Mouse (Mus musculus) thymus, postnatal 10 days (tissue): ENCODE data around the gene Zc3h18.

Experiments used
- DNase-seq, 2 experiments: peaks; one replicate each; pipeline ENCODE4 v3.0.0; 2021; ENCODE audit warnings: low spot score in 2 of 2

The Zc3h18 gene

DNA sequence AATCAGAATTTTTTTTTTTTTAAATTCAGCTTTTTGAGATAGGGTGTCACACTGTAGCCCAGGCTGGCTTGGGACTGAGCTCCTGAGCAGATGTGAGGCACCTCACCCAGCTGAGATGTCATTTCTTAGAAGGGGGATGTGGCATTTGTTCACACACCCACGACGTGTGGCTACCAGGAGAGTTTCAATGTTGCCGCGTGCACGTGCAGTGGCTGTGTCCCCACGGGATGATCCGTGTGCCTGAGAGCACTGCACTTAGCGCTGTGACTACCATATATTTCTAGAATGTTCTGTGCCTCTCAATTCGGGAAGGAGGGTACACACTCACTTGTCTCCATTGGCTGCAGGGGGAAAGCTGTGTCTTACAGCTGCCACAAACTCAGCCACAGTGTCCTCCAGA, 59.7 kb downstream of the Zc3h18 start:
- DNase-seq, result no peak

DNA sequence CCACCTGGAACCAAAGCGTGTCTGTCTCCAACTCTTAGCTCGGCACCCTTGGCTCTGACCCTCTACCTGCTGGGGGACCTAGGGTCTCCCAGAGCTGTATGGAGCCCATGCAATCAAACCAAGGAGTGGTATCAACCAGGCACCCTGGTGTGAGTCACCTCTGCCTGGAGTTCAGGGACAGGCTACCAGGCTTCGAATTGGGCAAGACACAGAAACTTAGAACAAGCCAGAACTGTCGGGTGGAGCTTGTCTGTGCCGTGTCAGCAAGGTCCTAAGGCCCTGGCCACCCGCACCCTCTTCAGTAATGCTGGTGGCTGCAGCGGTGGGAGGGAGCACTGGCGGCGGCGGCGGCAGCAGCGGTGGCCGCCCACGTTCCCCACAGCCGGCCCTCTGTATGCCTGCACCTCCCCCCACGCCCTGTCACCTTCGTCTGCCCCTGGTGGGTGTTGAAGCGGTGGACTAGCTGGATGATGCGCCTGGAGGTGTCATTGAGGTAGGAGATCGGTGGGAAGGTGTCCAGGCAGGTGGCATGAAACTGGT, 60.2 kb downstream of the Zc3h18 start:
- DNase-seq, result no peak

DNA sequence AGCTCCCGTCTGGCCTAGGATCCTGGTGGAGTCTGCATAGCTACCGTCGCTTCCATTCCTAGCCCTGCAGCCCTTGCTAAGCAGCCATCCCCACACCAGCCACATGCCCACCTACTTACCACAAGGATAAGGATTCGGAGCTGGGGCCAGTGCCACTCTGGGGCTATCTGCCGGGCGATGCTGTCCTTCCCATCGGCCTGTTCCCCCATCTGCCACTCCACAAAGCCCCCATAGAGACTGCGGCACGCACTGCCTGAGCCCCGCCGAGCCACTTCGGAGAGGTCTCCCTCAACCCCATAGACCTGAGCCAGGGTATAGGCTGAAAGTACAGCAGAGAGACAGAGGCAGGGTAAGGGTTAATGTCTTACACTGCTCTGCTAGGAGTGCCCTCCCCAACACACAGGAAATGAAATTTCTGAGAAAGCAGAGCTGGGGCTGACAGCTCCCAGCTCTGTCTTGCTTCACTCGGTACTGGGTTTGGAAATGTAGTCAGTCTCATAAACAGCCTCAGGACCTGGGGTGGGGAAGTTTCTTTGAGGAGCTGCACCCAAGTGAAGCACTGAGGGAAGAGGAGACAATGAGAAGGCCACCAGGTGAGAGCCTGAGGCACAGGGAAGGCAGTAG, 61.4 kb downstream of the Zc3h18 start:
- peak in 1 of 2 experiments; percentile 35 for DNase-seq

DNA sequence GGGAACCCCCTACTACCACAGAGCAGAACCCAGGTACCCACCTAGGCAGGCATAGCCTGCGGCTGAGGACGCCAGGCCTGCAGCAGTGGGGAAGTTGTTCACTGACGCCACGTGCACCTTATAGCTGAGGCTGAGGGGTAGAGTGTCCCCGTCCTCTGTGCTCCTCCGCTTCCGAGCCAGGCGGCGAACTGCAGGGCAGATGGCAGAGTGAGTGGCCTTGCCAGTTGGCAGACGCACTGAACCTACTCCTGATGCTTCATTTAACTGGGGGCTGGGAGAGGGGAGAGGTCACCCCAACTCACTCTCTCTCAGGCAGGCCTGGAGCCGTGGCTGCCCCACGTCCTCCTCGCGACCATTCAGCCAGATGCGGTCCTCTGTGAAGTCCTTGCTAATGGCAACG, 62.9 kb downstream of the Zc3h18 start:
- DNase-seq, result no peak

GRCm38 (mm10) chr8:122441326-122441725, 64.9 kb downstream of the Zc3h18 start:
- DNase-seq, result no peak

DNA sequence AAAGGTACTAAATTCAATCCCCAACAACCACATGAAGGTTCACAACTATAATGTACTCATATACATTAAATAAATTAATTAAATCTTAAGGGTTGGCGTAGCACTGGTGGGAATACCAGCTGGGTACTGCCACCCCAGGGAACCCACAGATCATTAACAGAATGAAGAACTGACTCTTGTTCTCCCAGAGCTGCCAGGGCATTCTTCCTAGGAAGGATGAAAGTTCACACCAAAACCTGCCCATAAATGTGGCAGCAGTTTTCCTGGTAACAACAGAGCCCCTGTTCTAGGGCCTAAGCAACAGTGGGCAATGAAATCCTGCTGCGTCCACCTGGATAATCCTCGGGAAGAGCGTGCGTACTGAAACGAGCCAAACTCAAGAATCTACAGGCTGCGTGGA, 65.9 kb downstream of the Zc3h18 start:
- DNase-seq, result no peak

DNA sequence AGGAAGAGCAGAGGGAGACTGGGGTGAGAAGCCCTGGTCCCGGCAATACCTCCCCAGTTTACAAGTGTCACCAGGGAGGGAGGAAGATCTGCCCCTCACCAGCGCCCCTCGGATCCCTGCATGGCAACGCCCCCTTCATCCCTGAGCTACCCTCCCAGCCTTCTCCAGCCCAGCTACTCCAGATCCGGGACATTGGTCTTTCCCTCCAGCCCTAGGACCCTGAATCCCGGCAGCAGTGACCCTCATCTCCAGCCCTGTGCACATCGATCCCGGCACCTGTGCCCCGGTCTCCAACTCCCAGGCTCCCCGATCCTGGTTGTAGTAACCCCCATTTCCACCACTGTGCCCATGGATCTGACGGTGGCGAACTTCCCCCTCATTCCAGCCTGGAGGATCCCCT, 66.4 kb downstream of the Zc3h18 start:
- DNase-seq, result no peak

- peak; percentile 98 for DNase-seq
Measured at GRCm38 (mm10) chr8:122443262-122444006, 67.0 kb downstream of the Zc3h18 start, which contains the start of gene Mvd. Mvd (minus strand) TSS chr8:122443422.

GRCm38 (mm10) chr8:122444058-122444748, 67.8 kb downstream of the Zc3h18 start:
- DNase-seq, result no peak

GRCm38 (mm10) chr8:122445203-122445602, 68.8 kb downstream of the Zc3h18 start:
- no peak for DNase-seq

- no peak for DNase-seq
Measured at GRCm38 (mm10) chr8:122451161-122451703, 74.8 kb downstream of the Zc3h18 start.

DNA sequence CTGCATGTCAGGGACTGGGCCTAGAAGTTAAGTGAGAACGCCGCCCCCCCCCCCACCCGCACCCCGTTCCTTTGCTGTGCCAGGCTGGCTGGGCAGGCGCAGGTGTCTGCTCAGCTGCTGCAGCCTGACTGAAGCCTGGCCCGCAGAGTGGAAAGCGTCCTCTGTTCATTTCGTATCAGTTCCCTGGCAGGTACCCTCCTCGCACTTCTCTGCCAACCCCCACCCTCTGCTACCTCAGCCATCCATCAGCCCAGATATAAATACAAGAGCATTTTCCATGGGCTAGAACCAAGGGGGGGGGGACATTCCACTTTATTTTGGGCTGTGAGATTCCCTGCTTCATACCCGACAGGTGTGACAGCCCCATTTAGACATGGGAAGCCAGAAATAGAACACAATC, 75.7 kb downstream of the Zc3h18 start:
- no peak for DNase-seq

- no peak for DNase-seq
Measured at GRCm38 (mm10) chr8:122454409-122454808, 78.0 kb downstream of the Zc3h18 start.

DNA sequence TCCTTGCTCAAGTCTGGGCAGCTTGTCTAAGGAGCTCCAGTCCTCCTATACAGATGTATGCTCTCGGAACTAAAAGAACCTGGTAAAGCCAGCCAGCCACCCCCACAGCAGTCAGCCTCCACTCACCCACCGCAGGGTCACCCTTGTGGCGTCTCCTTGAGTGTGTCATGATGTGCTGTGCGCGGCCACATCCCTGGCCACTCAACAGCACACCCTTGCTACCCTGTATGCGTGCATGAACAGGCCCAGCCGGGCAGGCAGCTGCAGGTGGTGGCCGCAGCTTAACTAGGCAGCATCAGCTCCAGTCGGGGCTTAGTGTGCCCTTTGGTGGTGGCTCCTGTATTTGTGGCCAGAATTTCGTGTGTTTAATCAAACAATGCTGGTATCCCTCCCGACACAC, 80.8 kb downstream of the Zc3h18 start:
- DNase-seq, result no peak

- peak; percentile 69 to 88 for DNase-seq
Measured at GRCm38 (mm10) chr8:122459218-122459900, 83.0 kb downstream of the Zc3h18 start.

GRCm38 (mm10) chr8:122459990-122460389, 83.6 kb downstream of the Zc3h18 start:
- DNase-seq, result no peak

DNA sequence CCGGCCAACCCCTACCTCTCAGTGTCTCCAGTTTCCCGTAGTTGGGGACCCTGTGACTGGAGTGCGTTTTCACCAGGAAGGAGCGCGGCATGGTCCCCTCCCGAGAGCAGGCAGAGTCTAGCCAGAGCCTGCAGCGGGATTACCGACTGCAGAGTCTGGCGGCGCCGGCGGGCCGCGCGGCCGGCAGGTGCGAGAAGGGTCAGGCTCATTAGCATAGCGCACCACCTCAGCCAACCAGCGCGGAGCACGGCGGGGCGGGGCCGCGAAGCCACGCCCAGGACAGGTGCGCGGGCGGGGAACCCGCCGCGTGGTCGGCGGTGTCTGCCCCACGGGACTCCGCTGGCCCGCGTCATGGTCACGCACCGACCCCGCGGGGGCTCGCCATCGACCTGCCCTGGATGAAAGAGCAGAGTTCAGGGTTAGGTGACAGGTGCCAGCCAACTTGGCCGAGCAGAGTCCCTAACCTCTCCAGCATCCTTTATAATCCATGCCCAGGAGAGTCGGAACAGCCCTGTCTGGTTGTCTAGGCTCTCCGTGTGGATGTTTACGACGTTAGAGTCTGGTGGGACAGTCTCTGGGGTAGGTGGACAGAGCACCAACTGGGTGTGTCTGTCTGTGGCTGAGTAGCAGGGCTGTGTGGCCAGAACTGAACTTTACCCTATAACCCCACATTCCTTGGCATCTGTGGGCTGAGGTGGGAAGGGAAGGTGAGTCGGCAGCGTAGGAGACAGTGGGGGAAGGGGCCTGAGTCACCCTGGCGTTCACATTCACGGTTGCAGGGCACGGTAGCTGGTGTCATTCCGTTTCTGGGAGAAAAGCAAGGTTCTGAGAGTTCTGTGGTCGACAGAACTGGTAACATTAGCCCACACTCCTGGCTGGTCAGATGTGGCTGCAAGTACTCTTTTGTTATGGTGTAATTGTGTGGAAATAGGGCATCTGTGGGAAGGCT, 84.4 kb downstream of the Zc3h18 start, which contains the start of gene Snai3:
Gene Snai3, minus strand, starts transcription at position 210 of the 949 bp plus-strand sequence.
- peak; percentile 73 for DNase-seq

- no peak for DNase-seq
Measured at GRCm38 (mm10) chr8:122461473-122462148, 85.2 kb downstream of the Zc3h18 start.

DNA sequence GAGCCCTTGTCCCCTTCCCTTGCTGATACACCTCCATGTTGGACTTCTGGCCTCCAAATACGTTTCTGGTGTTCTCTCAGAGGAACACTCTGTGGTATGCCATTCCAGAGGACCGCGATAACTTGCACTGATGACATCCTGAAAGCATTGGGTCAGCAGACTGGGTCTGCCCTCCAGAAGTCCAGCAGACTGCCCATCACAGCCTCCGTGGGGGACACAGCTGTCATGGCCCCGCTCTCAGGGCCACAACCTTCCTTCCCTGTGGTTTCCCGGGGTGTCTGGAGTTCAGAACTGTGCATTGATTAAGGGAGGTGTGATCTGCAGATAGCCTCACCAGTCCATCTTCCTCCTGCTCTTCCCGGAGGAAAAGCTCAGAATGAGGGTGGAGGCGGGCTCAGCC, 86.1 kb downstream of the Zc3h18 start:
- no peak for DNase-seq
